Mouse (Mus musculus) CH12.LX (cell line): ENCODE results near the gene Ptov1. TPM values are rescaled to one million over a fixed set of nuclear protein-coding genes. Genes with fewer than 3 reads are reported as not detected.

Source experiments
- DNase-seq: peaks from one replicate; pipeline ENCODE4 v3.0.0-alpha.2; 2013; ENCODE audit errors: extremely low read depth
- H3K27ac ChIP-seq: 2 replicates; pipeline ENCODE4 v1.5.1; 2012; ENCODE audit warnings: low read depth, mild to moderate bottlenecking, control low read depth, moderate library complexity; ENCODE audit not compliant: insufficient read depth
- H3K27me3 ChIP-seq: replicated peaks from 2 replicates; pipeline ENCODE3; 2012; ENCODE audit warnings: inconsistent platforms
- H3K36me3 ChIP-seq, 2 experiments: replicated peaks in 1 of 2; 2 replicates each; pipeline versions ENCODE3 to v1.6.1; 2012; ENCODE audit warnings: inconsistent platforms in 1 of 2, low read length in 1 of 2, mild to moderate bottlenecking in 1 of 2, mixed read lengths in 1 of 2, moderate library complexity in 1 of 2; ENCODE audit not compliant: control insufficient read depth in 1 of 2, insufficient read depth in 1 of 2
- H3K4me1 ChIP-seq, 2 experiments: 2 replicates each; pipeline ENCODE4 v1.6.1; 2012; ENCODE audit warnings: inconsistent platforms in 1 of 2, moderate library complexity in 1 of 2; ENCODE audit not compliant: insufficient read depth in 2 of 2, control insufficient read depth in 1 of 2
- H3K4me2 ChIP-seq: 2 replicates; pipeline ENCODE4 v1.6.1; 2012; ENCODE audit warnings: low read depth, mild to moderate bottlenecking, control low read depth; ENCODE audit not compliant: poor library complexity, insufficient read depth, severe bottlenecking
- H3K4me3 ChIP-seq, 3 experiments: fragments of 150-350 bp in 1 of 3; sonication (generic) in 1 of 3; replicated peaks in 1 of 3; 2 replicates each; pipeline versions ENCODE3 to v1.5.1; 2011 to 2012; ENCODE audit warnings: low read depth in 2 of 3, low read length in 2 of 3, mild to moderate bottlenecking in 2 of 3, moderate library complexity in 2 of 3, control low read depth in 1 of 3, improper control_type of control experiment in 1 of 3, inconsistent platforms in 1 of 3, mixed read lengths in 1 of 3; ENCODE audit not compliant: poor library complexity in 1 of 3
- H3K79me2 ChIP-seq: replicated peaks from 2 replicates; pipeline ENCODE4 v1.6.1; 2012; ENCODE audit warnings: mild to moderate bottlenecking, moderate library complexity; ENCODE audit not compliant: control insufficient read depth, poor library complexity, insufficient read depth, severe bottlenecking; ENCODE audit errors: extremely low read depth
- H3K9ac ChIP-seq: 2 replicates; pipeline ENCODE4 v1.6.1; 2012; ENCODE audit warnings: low read depth, mild to moderate bottlenecking, control low read depth, moderate library complexity; ENCODE audit not compliant: insufficient read depth
- H3K9me3 ChIP-seq: replicated peaks from 2 replicates; pipeline ENCODE3; 2012; ENCODE audit warnings: low read length, inconsistent platforms, mixed read lengths
- BHLHE40 ChIP-seq: IDR thresholded peaks from 2 replicates; pipeline ENCODE4 v1.6.1; 2011; ENCODE audit warnings: mild to moderate bottlenecking, low read depth, low read length, improper control_type of control experiment
- CHD1 ChIP-seq: IDR thresholded peaks from 2 replicates; pipeline ENCODE4 v1.6.1; 2012; ENCODE audit warnings: low read depth, low read length, improper control_type of control experiment, inconsistent platforms
- CHD2 ChIP-seq: IDR thresholded peaks from 2 replicates; pipeline ENCODE4 v1.6.1; 2011; ENCODE audit warnings: low read length, improper control_type of control experiment
- CTCF ChIP-seq, 2 experiments: IDR thresholded peaks in 1 of 2; conservative IDR thresholded peaks in 1 of 2; 2 replicates each; pipeline ENCODE4 v1.5.1; 2011 to 2012; ENCODE audit warnings: low read depth in 2 of 2, low read length in 2 of 2, improper control_type of control experiment in 1 of 2, inconsistent platforms in 1 of 2, mild to moderate bottlenecking in 1 of 2, moderate library complexity in 1 of 2
- ELF1 ChIP-seq: IDR thresholded peaks from 2 replicates; pipeline ENCODE4 v1.6.1; 2014; ENCODE audit warnings: low read depth, mild to moderate bottlenecking, inconsistent platforms, low read length, improper control_type of control experiment
- ETS1 ChIP-seq: conservative IDR thresholded peaks from 2 replicates; pipeline ENCODE4 v1.6.1; 2012; ENCODE audit warnings: low read depth, mild to moderate bottlenecking, inconsistent platforms, low read length, improper control_type of control experiment, moderate library complexity
- IRF4 ChIP-seq: IDR thresholded peaks from 2 replicates; pipeline ENCODE4 v1.6.1; 2014; ENCODE audit warnings: low read depth, mild to moderate bottlenecking, inconsistent platforms, low read length, improper control_type of control experiment
- JUND ChIP-seq: conservative IDR thresholded peaks from 2 replicates; pipeline ENCODE4 v1.6.1; 2011; ENCODE audit warnings: low read depth, low read length, improper control_type of control experiment
- KAT2A ChIP-seq: IDR thresholded peaks from 2 replicates; pipeline ENCODE4 v1.6.1; 2012; ENCODE audit warnings: low read length, improper control_type of control experiment, inconsistent platforms; ENCODE audit not compliant: insufficient replicate concordance
- MAX ChIP-seq: IDR thresholded peaks from 2 replicates; pipeline ENCODE4 v1.6.1; 2011; ENCODE audit warnings: low read length, improper control_type of control experiment
- MAZ ChIP-seq: IDR thresholded peaks from 2 replicates; pipeline ENCODE4 v1.6.1; 2012; ENCODE audit warnings: low read depth, mild to moderate bottlenecking, inconsistent platforms, low read length, improper control_type of control experiment, moderate library complexity
- MYC ChIP-seq: IDR thresholded peaks from 2 replicates; pipeline ENCODE4 v1.6.1; 2011; ENCODE audit warnings: low read depth, mild to moderate bottlenecking, improper control_type of control experiment, low read length
- PAX5 ChIP-seq: IDR thresholded peaks from 2 replicates; pipeline ENCODE4 v1.6.1; 2012; ENCODE audit warnings: low read length, inconsistent platforms, mixed read lengths
- POLR2AphosphoS2 ChIP-seq: IDR thresholded peaks from 2 replicates; pipeline ENCODE4 v1.6.1; 2011; ENCODE audit warnings: low read depth, low read length, improper control_type of control experiment
- SMC3 ChIP-seq: IDR thresholded peaks from 2 replicates; pipeline ENCODE4 v1.6.1; 2011; ENCODE audit warnings: low read depth, low read length, improper control_type of control experiment
- TCF12 ChIP-seq: IDR thresholded peaks from 2 replicates; pipeline ENCODE4 v1.6.1; 2014; ENCODE audit warnings: low read depth, mild to moderate bottlenecking, inconsistent platforms, low read length, improper control_type of control experiment
- ZKSCAN1 ChIP-seq: IDR thresholded peaks from 2 replicates; pipeline ENCODE4 v1.6.1; 2012; ENCODE audit warnings: low read depth, inconsistent platforms, low read length, improper control_type of control experiment, borderline replicate concordance
- ZMIZ1 ChIP-seq: IDR thresholded peaks from 2 replicates; pipeline ENCODE4 v1.6.1; 2012; ENCODE audit warnings: low read depth, mild to moderate bottlenecking, inconsistent platforms, low read length, improper control_type of control experiment
- dilution Hi-C: fragments of 300-500 bp; cut with MboI; formaldehyde crosslinking; loops from 2 replicates; pipeline ENCODE4 v1.14.3; 2020; ENCODE audit warnings: low sequenced_read_pairs; ENCODE audit not compliant: extremely low pct_unique_long_range_greater_than_20kb, extremely low pct_ligation_motif_present
- in situ Hi-C: fragments of 300-500 bp; cut with MboI; formaldehyde crosslinking; loops from 3 replicates; pipeline ENCODE4 v1.14.3; 2019; ENCODE audit warnings: low sequenced_read_pairs, low pct_ligation_motif_present, low pct_unique_long_range_greater_than_20kb, mixed read lengths
- polyA plus RNA-seq: library from polyadenylated mRNA; unstranded; fragments of >175 nt; gene quantifications from 2 replicates; pipeline ENCODE4 v1.2.1, GENCODE M21; 2012; ENCODE audit warnings: low read depth; ENCODE audit not compliant: insufficient read length
- total RNA-seq, 2 experiments: library from RNA; depleted of rRNA; stranded (reverse); fragments of 300-350 nt in 1 of 2; fragments of >200 nt in 1 of 2; gene quantifications; 2 replicates each; pipeline ENCODE4 v1.2.3; 2012 to 2014

Gene Ptov1
- total and polyA plus RNA-seq, 3 experiments: 5.7 to 21.0 (median 16.8) TPM

DNA sequence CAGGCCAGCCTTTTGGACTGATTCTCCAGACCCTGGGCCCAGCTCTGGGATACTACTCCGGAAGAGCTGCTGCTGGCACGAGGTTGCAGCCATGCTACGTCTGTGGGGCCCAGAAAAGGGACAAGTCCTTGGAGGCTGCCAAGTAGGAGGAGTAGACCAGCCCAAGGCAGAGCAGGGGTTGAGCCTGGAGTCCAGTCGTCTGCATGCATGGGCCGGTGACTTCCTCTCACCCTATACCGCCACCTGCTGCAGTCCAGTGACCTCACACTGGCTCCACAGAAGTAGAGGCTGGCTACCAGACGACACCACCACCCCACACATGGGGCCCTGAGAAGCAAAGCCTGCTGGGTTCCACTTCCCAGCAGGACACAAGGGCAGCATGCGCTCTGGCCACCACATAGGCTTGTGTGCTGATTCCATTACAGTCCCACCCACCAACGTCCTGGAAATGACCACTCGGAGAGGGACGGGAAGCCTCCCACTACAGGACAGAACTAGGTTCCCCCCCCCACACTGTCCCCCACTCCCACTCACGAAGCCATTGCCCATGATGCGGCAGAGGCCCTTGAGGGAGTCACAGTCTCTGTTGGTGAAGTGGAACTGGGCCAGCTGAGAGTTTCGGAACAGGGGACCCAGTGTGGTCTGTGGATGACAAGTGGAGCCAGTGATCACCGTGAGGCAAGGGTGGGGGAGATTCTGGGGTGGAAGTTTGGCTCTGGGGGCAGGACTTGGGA is 3.1 kb downstream of the Ptov1 start (continued):
- TF ChIP-seq CTCF (conservative IDR thresholded peaks at IDR 0.05 in 1 of 2, IDR thresholded peaks at IDR 0.05 in 1 of 2; ENCODE audit: low read depth in 2 of 2, low read length in 2 of 2) (peak in 1 of 2 experiments; percentile 47; a peak in 2 of 4 replicates), ZKSCAN1 (no peak), ZMIZ1 (no peak), ELF1 (0 out of 2 replicates have a peak, but pooled peaks have one; percentile 13)

DNA sequence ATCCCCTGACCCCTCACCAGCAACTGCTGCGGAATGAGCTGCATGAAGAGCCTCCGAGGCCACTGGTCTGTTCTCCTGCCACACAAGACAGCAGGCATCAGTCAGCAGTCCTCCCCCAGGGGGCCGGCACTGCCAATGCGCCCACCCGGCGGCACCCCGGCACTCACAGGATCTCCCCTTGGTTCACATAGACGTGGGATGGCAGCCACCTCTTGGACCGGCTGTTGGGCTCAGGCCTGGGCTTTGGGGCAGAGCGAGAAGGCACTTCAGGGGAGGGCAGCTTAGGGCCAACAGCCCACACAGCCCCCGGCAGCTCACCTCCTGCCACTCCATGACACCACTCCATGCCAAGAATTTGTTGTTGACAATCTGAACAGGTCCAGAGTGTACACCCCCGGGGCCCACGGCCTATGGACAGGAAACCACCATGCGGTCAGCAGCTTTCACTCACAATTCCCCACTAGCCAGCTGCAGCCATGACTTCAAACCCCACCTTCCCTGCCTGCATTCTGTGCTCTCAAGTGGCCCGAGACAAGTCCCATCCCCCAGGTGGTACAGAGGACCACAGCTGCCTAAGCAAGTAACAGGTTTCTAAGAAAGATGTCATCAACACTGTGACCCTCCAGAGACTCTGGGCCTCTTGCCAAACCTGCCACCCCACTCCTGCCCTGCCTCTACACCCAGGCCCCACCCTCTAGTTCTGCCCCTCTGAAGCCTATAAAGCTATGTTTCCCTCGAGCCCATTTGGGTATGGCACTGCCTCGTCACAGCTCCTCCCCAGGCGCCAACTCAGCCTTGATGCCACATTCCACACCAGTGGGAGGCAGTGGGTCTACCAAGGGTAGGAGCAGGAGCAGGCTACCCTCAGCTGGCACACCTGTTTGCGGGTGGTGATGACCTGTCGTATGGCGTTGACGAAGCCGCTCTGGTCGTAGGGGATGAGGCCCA is 4.7 kb downstream of the Ptov1 start:
- peaks cover 41 to 65% of the 10 kb centered on the region in 2 experiments for H3K36me3 ChIP-seq
- no peak overlapping the region for H3K9ac ChIP-seq
- peaks cover 39 to 63% of the 10 kb centered on the region in 2 experiments for H3K4me1 ChIP-seq
- H3K4me2 ChIP-seq: no peak overlapping the region
- dilution Hi-C loops: no loop called here
- in situ Hi-C loops: no loop called here
- H3K27ac ChIP-seq: 0 out of 2 replicates have a peak overlapping the region, but pooled peaks have one; percentile 12
- no peaks in the 10 kb centered on the region for H3K9me3 ChIP-seq
- DNase-seq: no peak
- TF ChIP-seq TCF12 (peak; percentile 34; the same call in 1 of the 2 replicates), PAX5 (no peak)
- H3K4me3 ChIP-seq: no peak overlapping the region
- peaks cover 11% of the 10 kb centered on the region for H3K27me3 ChIP-seq
- H3K79me2 ChIP-seq: no peaks in the 10 kb centered on the region

DNA sequence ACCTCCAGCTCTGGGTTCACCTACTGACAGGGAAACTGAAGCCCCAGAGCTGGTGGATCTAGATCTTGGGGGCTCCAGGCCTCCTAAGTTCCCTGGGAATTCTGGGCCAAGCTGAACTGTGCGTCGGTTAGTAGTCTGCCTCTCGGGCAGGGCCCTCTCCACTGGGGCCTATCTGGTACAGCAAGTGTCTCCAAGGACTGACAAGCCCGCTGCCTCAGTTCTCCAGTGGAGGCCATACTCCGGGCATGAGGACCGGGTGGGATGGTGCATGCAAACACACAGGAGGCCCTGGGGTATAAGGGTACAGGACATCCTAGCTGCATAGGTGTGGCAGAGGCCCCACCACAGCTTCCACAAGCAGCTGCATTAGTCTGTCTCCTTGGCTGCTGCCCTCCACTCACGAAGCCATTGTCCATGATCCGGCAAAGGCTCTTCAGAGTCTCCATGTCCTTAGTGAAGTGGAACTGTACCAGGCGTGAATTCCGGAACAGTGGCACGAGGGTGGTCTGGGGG is 5.5 kb downstream of the Ptov1 start:
- H3K36me3 ChIP-seq: peaks cover 41 to 72% of the 10 kb centered on the region in 2 experiments
- H3K79me2 ChIP-seq: no peaks in the 10 kb centered on the region
- no peaks in the 10 kb centered on the region for H3K9me3 ChIP-seq
- no peak overlapping the region for H3K27ac ChIP-seq
- no peak overlapping the region for H3K4me2 ChIP-seq
- no peak for DNase-seq
- peaks cover 39 to 65% of the 10 kb centered on the region in 2 experiments for H3K4me1 ChIP-seq
- dilution Hi-C loops (no loop called here), in situ Hi-C loops (no loop called here)
- no peak overlapping the region for H3K9ac ChIP-seq
- peaks cover 6% of the 10 kb centered on the region for H3K27me3 ChIP-seq
- TF ChIP-seq CHD2 (no peak), PAX5 (no peak), MYC (no peak), SMC3 (no peak), MAX (no peak), KAT2A (no peak), ZMIZ1 (no peak), JUND (no peak), IRF4 (no peak), POLR2AphosphoS2 (no peak), CHD1 (no peak), BHLHE40 (no peak), MAZ (no peak), ETS1 (no peak), TCF12 (no peak)
- H3K4me3 ChIP-seq: no peak overlapping the region
